Mouse (Mus musculus): ENCODE results near the gene Adprh. TPM values are rescaled to one million over a fixed set of nuclear protein-coding genes. Genes with fewer than 3 reads are reported as not detected.
"Not testable (repeated sequence)": the region's sequence is repeated elsewhere in the genome, so short reads cannot be mapped to it uniquely, and the experiment has no call there.

The Adprh gene
- polyA plus RNA-seq, 1 experiment = 19.3 TPM

DNA sequence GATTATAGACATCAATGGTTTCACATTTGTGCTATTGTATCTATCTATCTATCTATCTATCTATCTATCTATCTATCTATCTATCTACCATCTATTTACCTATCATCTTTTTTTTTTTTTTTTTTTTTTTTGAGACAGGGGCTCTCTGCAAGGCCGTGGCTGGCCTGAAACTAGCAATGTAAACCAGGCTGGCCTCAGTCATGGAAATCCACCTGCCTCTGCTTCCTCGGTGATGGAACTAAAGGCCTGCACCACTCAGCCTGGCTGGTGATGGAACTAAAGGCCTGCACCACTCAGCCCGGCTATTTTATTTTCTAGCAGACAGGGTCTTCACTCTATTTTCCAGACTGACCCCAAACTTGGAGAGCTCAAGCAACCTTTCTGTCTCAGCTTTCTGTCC lies 25.8 kb upstream of the Adprh start:
- Histone ChIP-seq H3K4me3 (replicated peaks; ENCODE audit: control insufficient read depth, low read depth, low read length) (no peak overlapping the region), H3K4me1 (ENCODE audit: control insufficient read depth, insufficient read depth, low read length) (peaks cover 3% of the 10 kb centered on the region), H3K27ac (ENCODE audit: control insufficient read depth, insufficient read depth, low read depth, low read length, poor library complexity) (no peak overlapping the region)
- 82% methylated on average over 3 of the region's 3 CpGs for WGBS
- TF ChIP-seq POLR2A (IDR thresholded peaks at IDR 0.05; ENCODE audit: borderline replicate concordance, control insufficient read depth, low read depth, low read length) = no peak
- TF ChIP-seq CTCF (IDR thresholded peaks at IDR 0.05; ENCODE audit: control insufficient read depth, insufficient read depth, low read length) = no peak

DNA sequence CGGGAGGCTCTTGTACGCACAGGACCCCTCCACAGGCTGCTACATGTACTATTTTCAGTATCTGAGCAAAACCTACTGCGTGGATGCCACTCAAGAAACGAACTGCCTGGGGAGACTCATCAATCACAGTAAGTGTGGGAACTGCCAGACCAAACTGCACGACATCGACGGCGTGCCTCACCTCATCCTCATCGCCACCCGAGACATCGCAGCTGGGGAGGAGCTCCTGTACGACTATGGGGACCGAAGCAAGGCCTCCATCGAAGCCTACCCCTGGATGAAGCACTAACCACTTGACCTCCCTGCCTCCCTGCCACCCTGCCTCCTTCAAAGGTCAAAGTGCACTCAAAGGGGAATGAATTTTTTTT lies 24.7 kb upstream of the Adprh start:
- H3K4me1 ChIP-seq (ENCODE audit: control insufficient read depth, insufficient read depth, low read length); H3K4me3 ChIP-seq (replicated peaks; ENCODE audit: control insufficient read depth, low read depth, low read length); H3K27ac ChIP-seq (ENCODE audit: control insufficient read depth, insufficient read depth, low read depth, low read length, poor library complexity): not testable (repeated sequence)
- 69% methylated on average over 14 of the region's 14 CpGs for WGBS

DNA sequence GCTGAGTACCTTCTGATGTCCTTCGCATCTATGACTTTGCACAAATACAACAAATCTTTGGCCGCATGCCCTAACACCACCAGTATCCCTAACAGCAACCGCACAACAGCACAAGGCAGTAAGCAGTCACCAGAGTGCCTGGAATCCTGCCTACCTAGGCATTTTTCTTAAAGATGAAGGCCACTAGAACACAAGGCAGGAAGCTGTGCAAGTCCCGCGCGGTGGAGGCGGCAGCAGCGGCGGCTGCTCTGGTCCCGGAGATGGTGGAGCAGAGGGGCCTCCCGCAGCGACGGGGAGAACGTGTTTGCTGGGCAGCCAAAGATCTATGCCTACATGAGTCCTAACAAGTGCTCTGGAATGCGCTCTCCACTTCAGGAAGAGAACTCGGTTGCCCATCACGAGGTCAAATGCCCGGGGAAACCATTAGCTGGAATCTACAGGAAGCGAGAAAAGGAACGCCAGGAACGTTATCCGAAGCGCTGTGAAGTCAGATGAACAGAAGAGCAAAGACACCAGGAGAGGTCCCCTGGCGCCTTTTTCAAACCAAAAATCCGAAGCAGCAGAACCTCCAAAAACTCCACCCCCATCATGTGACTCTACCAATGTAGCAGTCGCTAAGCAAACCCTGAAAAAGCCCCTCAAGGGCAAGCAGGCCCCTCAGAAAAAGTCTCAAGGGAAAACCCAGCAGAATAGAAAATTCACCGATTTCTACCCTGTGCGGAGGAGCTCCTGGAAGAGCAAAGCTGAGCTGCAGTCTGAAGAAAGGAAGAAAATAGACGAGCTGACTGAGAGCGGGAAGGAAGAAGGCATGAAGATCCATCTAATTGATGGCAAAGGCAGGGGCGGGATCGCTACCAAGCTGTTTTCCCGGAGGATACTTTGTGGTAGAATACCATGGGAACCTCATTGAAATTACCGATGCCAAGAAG lies 24.1 kb upstream of the Adprh start:
- TF ChIP-seq CTCF (IDR thresholded peaks at IDR 0.05; ENCODE audit: control insufficient read depth, insufficient read depth, low read length) (no peak), POLR2A (IDR thresholded peaks at IDR 0.05; ENCODE audit: borderline replicate concordance, control insufficient read depth, low read depth, low read length) (no peak)
- WGBS = 4% methylated on average over 34 of the region's 34 CpGs
- Histone ChIP-seq H3K27ac (ENCODE audit: control insufficient read depth, insufficient read depth, low read depth, low read length, poor library complexity) (no peak overlapping the region), H3K4me3 (replicated peaks; ENCODE audit: control insufficient read depth, low read depth, low read length) (peak overlapping the region; percentile 33), H3K4me1 (ENCODE audit: control insufficient read depth, insufficient read depth, low read length) (peaks cover 3% of the 10 kb centered on the region; the same call in 1 of the 2 replicates)

DNA sequence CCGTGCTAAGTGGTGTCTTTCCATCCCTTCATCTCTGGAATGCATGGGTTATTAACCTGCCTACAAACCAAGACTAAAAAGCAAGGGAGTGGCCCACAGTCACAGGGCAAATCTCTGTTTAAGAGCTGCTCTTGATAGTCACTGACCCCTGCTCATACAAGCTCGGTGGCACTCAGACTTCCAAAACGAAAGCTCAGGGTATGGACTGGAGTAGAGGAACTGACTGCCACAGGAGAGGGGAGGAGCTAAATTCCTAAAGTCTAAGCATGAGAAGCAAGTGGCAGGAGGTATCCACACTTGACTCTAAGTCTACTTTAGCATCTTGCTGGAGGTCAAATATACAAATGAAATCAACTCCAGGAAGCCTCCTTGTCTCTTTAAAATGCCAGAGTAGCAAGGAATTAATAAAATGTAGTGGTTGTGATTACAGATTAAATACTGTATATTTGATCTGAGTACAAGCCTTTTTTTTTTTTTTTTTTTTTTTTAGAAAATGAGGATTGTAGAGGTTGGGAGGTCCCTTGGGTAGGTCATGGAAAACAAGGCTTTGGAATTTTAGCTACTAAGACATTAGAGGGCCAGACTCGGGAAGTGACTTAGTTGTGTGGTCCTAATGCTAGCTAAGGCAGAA lies 23.3 kb upstream of the Adprh start:
- TF ChIP-seq POLR2A (IDR thresholded peaks at IDR 0.05; ENCODE audit: borderline replicate concordance, control insufficient read depth, low read depth, low read length) = no peak
- TF ChIP-seq CTCF (IDR thresholded peaks at IDR 0.05; ENCODE audit: control insufficient read depth, insufficient read depth, low read length) = no peak
- H3K27ac ChIP-seq (ENCODE audit: control insufficient read depth, insufficient read depth, low read depth, low read length, poor library complexity) = no peak overlapping the region
- WGBS = 28% methylated on average over 4 of the region's 4 CpGs
- peaks cover 3% of the 10 kb centered on the region; the same call in 1 of the 2 replicates for H3K4me1 ChIP-seq (ENCODE audit: control insufficient read depth, insufficient read depth, low read length)
- peak overlapping the region; percentile 33 for H3K4me3 ChIP-seq (replicated peaks; ENCODE audit: control insufficient read depth, low read depth, low read length)

DNA sequence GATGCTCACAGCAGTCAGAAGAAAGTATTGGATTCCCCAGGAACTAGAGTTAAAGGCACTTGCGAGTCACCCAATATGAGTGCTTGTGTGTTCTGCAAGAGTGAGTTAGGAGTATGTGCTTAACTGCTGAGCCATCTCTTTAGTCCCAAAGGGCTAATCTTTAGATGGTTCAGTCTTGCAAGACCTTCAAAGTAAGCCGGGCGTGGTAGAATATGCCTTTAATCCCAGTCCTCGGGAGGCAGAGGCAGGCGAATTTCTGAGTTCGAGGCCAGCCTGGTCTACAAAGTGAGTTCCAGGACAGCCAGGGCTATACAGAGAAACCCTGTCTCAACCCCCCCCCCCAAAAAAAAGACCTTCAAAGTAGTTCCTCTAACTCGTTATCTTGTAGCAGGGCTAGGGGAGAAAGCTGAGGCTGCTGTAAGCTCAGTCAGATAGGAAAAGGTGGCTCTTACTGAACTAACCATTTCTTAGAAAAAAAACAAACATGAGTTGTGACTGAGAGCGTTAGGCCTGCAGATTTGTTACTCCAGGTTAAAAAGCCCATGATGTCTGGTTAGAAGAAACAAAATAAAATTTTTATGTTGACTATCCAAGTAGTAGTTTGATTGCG lies 22.3 kb upstream of the Adprh start:
- Histone ChIP-seq H3K4me3 (replicated peaks; ENCODE audit: control insufficient read depth, low read depth, low read length) (no peak overlapping the region), H3K27ac (ENCODE audit: control insufficient read depth, insufficient read depth, low read depth, low read length, poor library complexity) (no peak overlapping the region), H3K4me1 (ENCODE audit: control insufficient read depth, insufficient read depth, low read length) (peaks cover 3% of the 10 kb centered on the region; the same call in 1 of the 2 replicates)
- no peak for TF ChIP-seq CTCF (IDR thresholded peaks at IDR 0.05; ENCODE audit: control insufficient read depth, insufficient read depth, low read length)
- TF ChIP-seq POLR2A (IDR thresholded peaks at IDR 0.05; ENCODE audit: borderline replicate concordance, control insufficient read depth, low read depth, low read length) = no peak
- WGBS = 73% methylated on average over 9 of the region's 9 CpGs

DNA sequence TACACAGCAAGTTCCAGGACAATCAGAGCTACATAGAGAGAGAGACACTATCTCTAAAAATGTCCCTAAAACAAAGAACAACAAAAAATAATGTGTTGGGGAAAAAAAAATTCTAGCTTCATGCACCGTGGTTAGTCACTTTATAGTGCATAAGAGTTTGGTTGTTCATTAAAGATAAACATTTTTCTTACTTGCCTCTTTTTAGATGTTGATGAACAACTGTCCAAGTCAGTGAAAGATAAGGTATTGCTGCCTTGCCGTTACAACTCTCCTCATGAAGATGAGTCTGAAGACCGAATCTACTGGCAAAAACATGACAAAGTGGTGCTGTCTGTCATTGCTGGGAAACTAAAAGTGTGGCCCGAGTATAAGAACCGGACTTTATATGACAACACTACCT lies 21.2 kb upstream of the Adprh start:
- 67% methylated on average over 5 of the region's 5 CpGs for WGBS
- Histone ChIP-seq H3K4me1 (ENCODE audit: control insufficient read depth, insufficient read depth, low read length) (peaks cover 3% of the 10 kb centered on the region; the same call in 1 of the 2 replicates), H3K27ac (ENCODE audit: control insufficient read depth, insufficient read depth, low read depth, low read length, poor library complexity) (no peak overlapping the region), H3K4me3 (replicated peaks; ENCODE audit: control insufficient read depth, low read depth, low read length) (no peak overlapping the region)
- TF ChIP-seq CTCF (IDR thresholded peaks at IDR 0.05; ENCODE audit: control insufficient read depth, insufficient read depth, low read length) (no peak), POLR2A (IDR thresholded peaks at IDR 0.05; ENCODE audit: borderline replicate concordance, control insufficient read depth, low read depth, low read length) (no peak)

DNA sequence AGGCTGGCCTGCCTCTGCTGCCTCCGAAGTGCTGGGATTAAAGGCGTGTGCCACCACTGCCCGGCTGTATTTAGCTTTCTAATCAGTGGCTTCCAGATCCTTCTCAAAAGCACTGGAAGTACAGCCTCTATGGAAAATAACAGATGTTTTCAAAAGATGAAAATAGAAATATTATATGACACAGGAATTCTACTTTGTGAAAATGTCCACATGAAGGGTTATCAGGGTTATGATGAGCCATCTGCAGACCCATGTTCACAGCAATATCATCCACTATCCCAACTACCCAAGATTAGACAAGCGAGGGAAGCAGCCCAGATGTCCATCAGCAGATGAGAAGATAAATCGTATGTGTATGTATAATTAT lies 20.0 kb upstream of the Adprh start:
- Histone ChIP-seq H3K4me1 (ENCODE audit: control insufficient read depth, insufficient read depth, low read length) (peaks cover 3% of the 10 kb centered on the region; the same call in 1 of the 2 replicates), H3K27ac (ENCODE audit: control insufficient read depth, insufficient read depth, low read depth, low read length, poor library complexity) (no peak overlapping the region), H3K4me3 (replicated peaks; ENCODE audit: control insufficient read depth, low read depth, low read length) (no peak overlapping the region)
- 68% methylated on average over 5 of the region's 5 CpGs for WGBS
- TF ChIP-seq POLR2A (IDR thresholded peaks at IDR 0.05; ENCODE audit: borderline replicate concordance, control insufficient read depth, low read depth, low read length) = no peak
- TF ChIP-seq CTCF (IDR thresholded peaks at IDR 0.05; ENCODE audit: control insufficient read depth, insufficient read depth, low read length) = no peak

Measured in bone marrow, adult 2 months (tissue).